Mouse (Mus musculus) neutrophil, adult 5-6 weeks (primary cell): ENCODE results near the gene Trmt1. TPM values are rescaled to one million over a fixed set of nuclear protein-coding genes. Genes with fewer than 3 reads are reported as not detected.

Experiments
- ATAC-seq: fragments of 151-379, 151-347 bp; 2 replicates; pipeline ENCODE4 v1.8.0; 2017; ENCODE audit warnings: mild to moderate bottlenecking, moderate TSS enrichment; ENCODE audit not compliant: insufficient number of reproducible peaks, poor library complexity, low FRiP score, severe bottlenecking; ENCODE audit errors: extremely low read depth
- total RNA-seq: library from RNA; stranded (forward); fragments of 200-1000 nt; gene quantifications from 2 replicates; pipeline ENCODE4 v1.2.3, GENCODE M21; 2017

Trmt1 gene
- total RNA-seq, 1 experiment from 2014 or later = 83.2 TPM

DNA sequence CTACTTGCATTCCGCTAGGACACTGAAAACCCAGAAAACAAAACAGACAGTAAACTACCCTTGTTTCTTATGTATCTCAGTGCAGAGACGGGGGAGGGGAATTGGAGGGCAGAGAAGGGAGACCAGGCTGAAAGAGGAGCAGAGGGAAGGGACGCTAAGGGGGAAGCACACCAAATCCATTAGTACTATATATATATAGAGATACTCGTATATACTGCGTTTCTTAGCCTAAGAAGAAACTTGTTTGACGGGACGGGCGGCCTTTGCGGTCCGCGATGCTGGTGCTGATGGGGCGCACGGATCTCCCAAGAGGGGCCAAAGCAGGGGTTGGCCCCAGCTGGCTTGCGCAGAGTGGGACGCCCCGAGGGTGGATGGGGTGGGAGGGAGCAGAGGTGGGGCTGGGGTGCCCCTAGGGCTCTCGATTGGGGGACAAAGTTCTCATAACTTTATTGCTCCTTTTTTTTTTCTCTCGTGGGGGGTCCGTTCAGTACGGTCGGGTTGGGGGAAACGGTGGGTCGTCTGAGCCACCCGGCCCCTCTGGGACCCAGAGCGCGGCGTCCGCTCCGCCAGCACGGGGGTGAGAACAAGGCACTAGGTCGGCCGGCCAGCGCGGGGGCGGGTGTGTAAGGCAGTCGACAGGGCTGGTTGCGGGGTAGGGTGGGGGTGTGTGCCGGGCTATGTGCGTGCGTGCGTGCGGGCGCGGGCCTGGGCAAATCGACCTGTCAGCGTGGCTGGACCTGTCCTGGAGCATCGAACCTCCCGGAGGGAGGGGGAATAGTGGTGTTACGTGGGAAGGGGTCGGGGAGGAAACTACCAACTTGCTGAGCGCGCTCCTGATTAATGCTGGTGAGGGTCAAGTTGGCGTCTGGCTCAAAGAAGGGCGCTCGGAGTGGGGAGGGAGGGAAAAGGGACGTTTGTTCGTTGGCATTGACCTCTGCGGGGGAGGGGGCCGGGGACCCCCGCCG, 19.0 kb downstream of the Trmt1 start:
- ATAC-seq = no peak

DNA sequence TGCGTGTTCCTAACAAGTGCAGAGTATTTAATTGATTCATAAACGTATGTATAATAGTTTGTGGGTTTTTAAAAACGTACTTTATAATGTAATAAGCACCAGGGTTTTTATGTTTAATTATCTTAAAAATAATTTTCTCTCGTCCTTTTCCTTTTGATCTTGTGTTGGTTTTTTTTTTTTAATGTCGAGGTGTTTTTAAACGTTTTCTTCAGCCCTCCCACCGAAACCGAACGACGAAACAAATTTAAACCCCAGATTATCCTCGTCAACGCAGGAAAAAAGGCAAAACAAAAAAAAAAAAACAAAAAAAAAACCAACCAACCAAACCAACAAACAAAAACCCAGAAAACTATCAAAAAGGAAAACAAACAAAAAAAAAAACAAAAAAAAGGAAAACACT, 19.9 kb downstream of the Trmt1 start:
- ATAC-seq = no peak

DNA sequence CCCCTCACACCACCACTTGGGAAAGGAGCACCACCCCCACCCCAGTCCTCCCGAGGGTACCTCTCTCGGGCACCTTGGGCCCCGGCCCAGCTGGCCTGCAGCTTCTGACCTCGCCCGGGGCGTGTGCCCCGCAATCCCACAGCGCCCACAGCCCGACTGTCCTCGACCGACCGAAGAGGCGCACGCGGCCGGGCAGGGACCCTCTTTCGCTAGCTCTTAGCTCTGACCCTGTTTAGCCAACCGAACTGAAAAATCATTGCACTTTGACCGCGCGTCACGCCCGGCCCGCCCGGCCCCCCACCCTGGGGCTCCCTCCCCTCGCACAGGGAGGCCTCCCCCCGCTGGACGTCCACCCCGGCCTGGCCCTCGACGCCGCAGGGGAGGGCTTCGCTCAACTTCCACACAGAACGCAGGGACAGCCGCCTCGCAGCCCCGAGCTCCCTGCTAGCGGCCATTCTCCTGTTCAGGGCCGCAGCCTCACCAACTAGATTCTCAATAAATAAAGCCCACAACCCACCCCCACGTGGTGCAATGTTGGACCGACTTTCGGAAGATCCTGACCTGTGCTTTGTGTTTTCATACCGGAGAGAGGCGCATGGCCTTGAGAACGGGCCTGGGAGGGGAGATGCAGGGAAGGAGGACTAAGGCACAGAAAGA, 20.6 kb downstream of the Trmt1 start:
- ATAC-seq = no peak

- ATAC-seq = peak; percentile 43
These were observed 21.3 kb downstream of the Trmt1 start for GRCm38 (mm10) chr8:84707267-84707883.

- no peak for ATAC-seq
These were observed 22.0 kb downstream of the Trmt1 start for GRCm38 (mm10) chr8:84708071-84708541.

DNA sequence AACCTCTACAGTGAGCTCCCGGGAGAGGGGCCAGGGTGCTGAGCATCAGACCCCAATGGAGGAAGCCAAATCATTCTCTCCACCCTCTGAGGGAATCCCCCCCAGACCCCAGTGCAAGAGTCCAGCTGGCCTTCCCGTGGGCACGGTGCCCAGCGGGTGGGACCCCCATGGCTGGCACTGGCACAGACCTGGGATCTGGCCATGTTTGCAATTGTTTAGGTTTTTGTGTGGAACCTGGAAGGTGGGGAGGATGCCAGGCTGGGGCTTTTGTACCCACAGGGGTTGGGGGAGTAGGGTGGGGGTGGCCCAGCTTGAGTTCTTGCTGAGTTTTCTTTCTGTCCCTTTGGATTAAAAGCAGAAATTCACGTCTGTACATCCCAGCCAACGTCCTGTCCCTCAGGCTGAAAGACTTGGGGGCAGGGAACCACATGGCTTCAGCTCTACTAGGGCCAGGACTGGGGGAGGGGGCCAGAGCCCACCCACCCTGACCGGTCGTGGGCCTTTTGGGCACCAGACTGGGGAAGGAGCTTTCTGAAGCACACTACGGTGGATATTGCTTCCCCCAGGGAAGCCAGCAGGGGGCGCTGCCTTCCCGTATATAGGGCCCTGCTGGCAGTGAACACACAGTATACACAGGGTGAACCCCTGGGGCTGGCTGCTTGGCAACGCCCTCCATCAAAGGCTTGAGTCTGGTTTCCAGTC, 22.8 kb downstream of the Trmt1 start:
- peak; percentile 66 for ATAC-seq

GRCm38 (mm10) chr8:84709931-84710330, 23.8 kb downstream of the Trmt1 start:
- ATAC-seq = no peak

- no peak for ATAC-seq
These were observed 25.2 kb downstream of the Trmt1 start for GRCm38 (mm10) chr8:84711312-84711711.

DNA sequence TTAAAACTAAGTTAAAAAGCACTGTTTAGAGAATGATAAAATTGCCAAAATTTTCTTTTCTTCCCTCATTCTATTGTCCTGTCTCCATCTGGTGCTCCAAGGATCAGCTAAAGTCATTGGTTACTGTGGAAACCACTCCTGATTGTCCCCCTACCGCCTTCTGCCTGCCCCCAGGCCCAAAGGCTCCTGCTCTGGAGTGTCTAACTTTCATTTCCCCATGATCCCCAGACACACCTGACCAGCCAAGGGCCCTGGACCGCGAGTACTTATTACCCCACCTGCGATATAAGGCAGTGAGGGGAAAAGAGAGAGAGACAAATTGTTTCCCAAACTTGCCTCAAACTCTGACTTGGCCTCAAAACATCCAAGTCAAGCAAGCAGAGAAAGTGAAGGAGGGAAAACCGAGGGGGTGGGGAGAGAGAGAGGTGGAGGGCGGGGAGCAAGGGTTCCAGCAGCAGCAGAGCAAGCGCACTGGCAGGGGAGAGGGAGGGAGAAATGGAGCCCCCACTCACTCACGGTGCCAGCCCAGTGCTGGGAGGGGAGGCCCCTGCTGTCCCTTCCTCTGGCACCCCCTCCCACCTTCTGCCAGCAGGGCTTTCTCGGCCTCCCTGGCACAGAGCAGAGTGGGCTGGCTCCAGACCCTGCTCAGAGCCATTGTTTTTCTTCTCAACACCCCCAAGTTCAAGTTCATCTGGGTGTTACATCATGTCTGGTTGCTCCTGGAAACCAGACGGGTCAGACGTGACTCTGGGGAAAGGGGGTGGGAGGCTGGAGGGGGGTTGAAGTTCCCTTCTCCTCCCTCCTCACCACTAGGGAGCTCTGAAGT, 26.0 kb downstream of the Trmt1 start:
- ATAC-seq = no peak

DNA sequence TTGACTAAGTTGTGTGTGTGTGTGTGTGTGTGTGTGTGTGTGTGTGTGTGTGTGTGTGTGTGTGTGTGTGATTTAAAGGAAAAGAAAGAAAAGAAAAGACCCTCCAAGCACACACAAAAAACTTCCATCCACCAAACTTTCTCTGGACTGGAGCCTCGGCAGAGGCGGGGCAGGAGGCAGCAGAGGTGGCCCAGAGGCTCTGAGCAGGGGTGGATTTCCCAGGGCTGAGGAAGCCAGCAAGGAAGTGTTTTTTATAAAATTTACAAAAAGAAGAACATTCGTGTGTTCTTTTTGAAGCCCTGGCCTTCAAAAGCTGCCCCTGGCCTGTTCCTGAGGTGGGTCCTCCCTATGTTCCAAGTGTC, 26.6 kb downstream of the Trmt1 start:
- ATAC-seq = no peak

DNA sequence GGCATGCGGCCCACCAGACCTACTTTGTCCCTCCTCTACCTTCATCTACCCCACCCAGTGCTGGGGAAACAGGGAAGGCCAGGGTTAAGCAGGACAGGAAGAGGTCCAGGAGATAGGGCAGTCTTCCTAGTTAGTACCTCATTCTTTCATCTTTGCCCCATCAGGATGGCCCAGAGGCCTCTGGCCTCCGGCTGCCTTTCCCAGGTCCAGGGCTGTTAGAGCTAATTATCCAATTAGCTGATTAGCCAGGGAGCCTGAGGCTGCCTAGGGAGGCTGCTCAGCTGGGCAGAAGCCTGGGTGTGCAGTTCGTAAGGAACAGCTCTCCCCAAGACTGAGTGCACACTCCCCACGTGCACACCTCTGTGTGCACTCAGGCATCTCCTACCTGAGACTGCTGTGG, 27.3 kb downstream of the Trmt1 start:
- ATAC-seq = no peak

GRCm38 (mm10) chr8:84714161-84714560, 28.1 kb downstream of the Trmt1 start:
- no peak for ATAC-seq

- no peak for ATAC-seq
These were observed 29.9 kb downstream of the Trmt1 start for GRCm38 (mm10) chr8:84715893-84716468.

GRCm38 (mm10) chr8:84716790-84717189, 30.7 kb downstream of the Trmt1 start:
- no peak for ATAC-seq

GRCm38 (mm10) chr8:84718476-84718875, 32.4 kb downstream of the Trmt1 start:
- no peak for ATAC-seq

- ATAC-seq = no peak
These were observed 33.0 kb downstream of the Trmt1 start for GRCm38 (mm10) chr8:84718959-84719690.

GRCm38 (mm10) chr8:84722530-84722849, 36.4 kb downstream of the Trmt1 start:
- no peak for ATAC-seq
